Mouse (Mus musculus) midbrain, embryonic 15.5 days (tissue): ENCODE results near the gene Trmt11. TPM values are rescaled to one million over a fixed set of nuclear protein-coding genes. Genes with fewer than 3 reads are reported as not detected.
A peak's percentile ranks its signal among the peaks of the same experiment; 100 is the strongest.
"Not testable (repeated sequence)": the region's sequence is repeated elsewhere in the genome, so short reads cannot be mapped to it uniquely, and the experiment has no call there.

Experiments
- ATAC-seq: fragments of 200-750 bp; cut with Nextera tagmentation; replicated peaks from 2 replicates; pipeline ENCODE4 v1.8.0; 2017; ENCODE audit warnings: moderate TSS enrichment
- H3K27ac ChIP-seq: fragments of 300-500 bp; sonication (generic); 2 replicates; pipeline ENCODE4 v1.5.1; 2015; ENCODE audit warnings: mild to moderate bottlenecking, inconsistent platforms
- H3K27me3 ChIP-seq: fragments of 300-500 bp; sonication (generic); replicated peaks from 2 replicates; pipeline ENCODE4 v1.6.1; 2015; ENCODE audit warnings: inconsistent platforms
- H3K36me3 ChIP-seq: fragments of 300-500 bp; sonication (generic); replicated peaks from 2 replicates; pipeline ENCODE4 v1.6.1; 2015; ENCODE audit warnings: inconsistent platforms
- H3K4me1 ChIP-seq: fragments of 300-500 bp; sonication (generic); 2 replicates; pipeline ENCODE4 v1.6.1; 2015; ENCODE audit warnings: inconsistent platforms
- H3K4me2 ChIP-seq: fragments of 300-500 bp; sonication (generic); 2 replicates; pipeline ENCODE4 v1.6.1; 2015; ENCODE audit warnings: inconsistent platforms, mild to moderate bottlenecking, moderate library complexity
- H3K4me3 ChIP-seq: fragments of 300-500 bp; sonication (generic); 2 replicates; pipeline ENCODE4 v1.5.1; 2015; ENCODE audit warnings: mild to moderate bottlenecking, inconsistent platforms
- H3K9ac ChIP-seq: fragments of 300-500 bp; sonication (generic); 2 replicates; pipeline ENCODE4 v1.6.1; 2015; ENCODE audit warnings: mild to moderate bottlenecking, inconsistent platforms
- H3K9me3 ChIP-seq: fragments of 300-500 bp; sonication (generic); 2 replicates; pipeline ENCODE4 v1.6.1; 2016; ENCODE audit warnings: inconsistent platforms
- WGBS: fragments of 180-500 bp; shearing (Covaris S2); methylation state at CpG from one replicate; pipeline ENCODE4 v1.1.7; 2015; ENCODE audit warnings: mixed read lengths; 5-methylcytosine and 5-hydroxymethylcytosine counted together
- polyA plus RNA-seq: library from polyadenylated mRNA; unstranded; fragments of >200 nt; fragmentation: Nextera tagmentation; extraction: Ambion mirVana; gene quantifications from 2 replicates; pipeline ENCODE4 v1.2.1, GENCODE M21; 2015

Trmt11 gene
- 20.5 and 23.4 TPM in 2 replicates for polyA plus RNA-seq

DNA sequence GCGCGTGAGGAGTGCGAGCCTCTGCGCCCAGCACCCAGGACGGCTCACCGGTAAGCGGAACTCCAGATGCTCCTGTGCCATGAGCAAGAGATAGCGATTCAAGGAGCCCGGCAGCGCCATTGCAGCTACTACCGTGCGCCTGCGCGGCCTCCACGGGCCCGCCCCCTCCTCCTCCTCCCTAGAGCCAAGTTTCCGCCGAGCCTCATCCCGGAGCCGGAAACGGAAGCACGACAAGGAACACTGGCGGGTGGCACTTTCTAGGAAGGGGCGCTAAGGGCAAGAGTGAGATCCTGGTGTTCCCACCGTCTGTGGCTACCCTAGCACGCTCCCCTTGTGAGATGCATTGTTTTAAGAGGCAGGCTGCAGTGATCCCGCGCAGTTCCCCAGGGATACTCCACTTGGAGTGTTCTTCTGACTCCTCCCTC is at the start of gene Trmt11:
TSS of gene Trmt11 (minus strand) at position 208 of the 425 bp plus-strand sequence.
- Histone ChIP-seq H3K27me3 (no peaks in the 10 kb centered on the region), H3K9ac (peak within 1 kb of the TSS; percentile 73), H3K4me3 (peak within 1 kb of the TSS; percentile 75), H3K27ac (peak within 1 kb of the TSS; percentile 85), H3K4me2 (peak within 1 kb of the TSS; percentile 63), H3K9me3 (no peaks in the 10 kb centered on the region), H3K36me3 (0 out of 2 replicates have a peak, but pooled peaks cover 2% of the 10 kb centered on the region), H3K4me1 (peaks cover 21% of the 10 kb centered on the region)
- under 1% methylated on average over 28 of the region's 28 CpGs for WGBS
- ATAC-seq: peak; percentile 98

DNA sequence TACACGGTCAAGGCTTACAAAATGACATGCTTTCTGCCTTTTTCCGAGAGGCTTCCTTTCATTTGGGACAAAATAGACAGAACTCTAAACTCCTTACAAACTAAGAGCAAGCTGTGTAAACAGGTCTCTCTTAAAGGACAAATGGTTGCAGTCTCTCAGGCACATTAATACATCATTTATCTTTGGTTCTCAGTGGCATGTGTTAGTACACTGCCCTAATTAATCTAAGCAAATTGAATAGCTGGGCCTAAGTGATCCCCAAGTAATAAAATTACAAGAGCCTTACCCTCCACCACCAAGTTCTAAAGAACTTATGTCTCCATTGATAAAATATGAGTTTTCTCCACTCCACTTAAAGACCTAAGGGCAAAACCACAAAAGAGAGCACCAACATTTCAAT is 47.1 kb upstream of the Trmt11 start:
- Histone ChIP-seq H3K9me3 (no peaks in the 10 kb centered on the region), H3K36me3 (peaks cover 17% of the 10 kb centered on the region; the same call in 1 of the 2 replicates), H3K9ac (no peak overlapping the region), H3K27me3 (no peaks in the 10 kb centered on the region), H3K4me1 (no peaks in the 10 kb centered on the region), H3K27ac (no peak overlapping the region), H3K4me3 (no peak overlapping the region), H3K4me2 (no peak overlapping the region)
- no peak for ATAC-seq
- 67% methylated on average over 2 of the region's 2 CpGs for WGBS

DNA sequence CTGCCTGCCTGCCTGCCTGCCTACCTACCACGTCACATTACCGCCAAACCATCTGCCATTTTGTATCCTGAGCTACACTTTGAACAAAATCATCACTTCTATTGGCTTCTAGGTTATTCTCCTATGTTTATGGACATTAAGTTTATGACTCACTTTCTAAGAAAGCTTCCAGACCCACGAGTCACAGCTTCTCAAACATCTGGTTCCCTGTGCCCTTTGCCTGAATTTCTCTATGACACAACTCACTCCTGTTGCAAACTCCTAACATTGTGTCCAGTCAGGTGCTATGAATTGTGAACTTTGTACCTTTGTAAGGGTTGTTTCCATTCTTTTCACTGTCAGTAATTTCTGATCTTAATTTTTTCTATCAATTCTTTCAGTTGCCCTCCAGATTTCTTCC is 37.7 kb upstream of the Trmt11 start:
- Histone ChIP-seq H3K27ac (no peak overlapping the region), H3K27me3 (no peaks in the 10 kb centered on the region), H3K4me3 (no peak overlapping the region), H3K4me2 (no peak overlapping the region), H3K36me3 (no peaks in the 10 kb centered on the region), H3K9me3 (no peaks in the 10 kb centered on the region), H3K9ac (no peak overlapping the region), H3K4me1 (no peaks in the 10 kb centered on the region)
- 82% methylated on average over 3 of the region's 3 CpGs for WGBS
- no peak for ATAC-seq

DNA sequence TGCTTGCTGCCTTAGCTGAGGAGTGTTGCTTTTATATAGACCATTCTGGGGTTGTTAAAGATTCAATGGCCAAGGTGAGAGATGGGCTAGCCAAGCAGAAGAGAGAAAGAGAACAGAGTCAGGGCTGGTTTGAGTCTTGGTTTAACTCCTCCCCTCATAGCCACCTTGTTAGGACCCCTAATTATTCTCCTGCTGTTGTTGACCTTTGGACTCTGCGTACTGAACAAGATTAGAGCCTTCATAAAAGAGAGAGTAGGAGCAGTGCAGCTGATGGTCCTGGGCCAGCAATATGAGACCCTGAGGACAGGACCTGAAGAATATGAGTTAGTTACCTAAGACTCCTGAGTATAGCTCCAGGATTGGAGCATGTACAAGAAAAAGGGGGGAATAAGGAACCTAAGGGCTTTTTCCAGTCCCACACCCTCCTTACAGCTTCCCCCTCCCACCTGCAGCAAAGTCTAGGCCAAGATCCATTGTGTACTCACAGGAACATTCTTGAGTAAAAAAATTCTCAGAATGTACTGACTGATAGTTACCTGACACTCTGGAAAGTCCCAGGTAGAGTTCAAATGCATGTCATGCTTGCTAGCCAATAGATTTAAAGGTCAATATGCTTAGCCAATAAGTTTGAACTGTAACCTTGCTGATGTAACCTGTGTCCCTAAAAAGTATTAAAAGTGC is 36.1 kb upstream of the Trmt11 start:
- H3K4me1 ChIP-seq, H3K9me3 ChIP-seq, H3K27ac ChIP-seq, H3K9ac ChIP-seq, ATAC-seq, H3K36me3 ChIP-seq, H3K4me2 ChIP-seq, H3K27me3 ChIP-seq, H3K4me3 ChIP-seq: not testable (repeated sequence)
- WGBS: 88% methylated on average over 1 of the region's 1 CpGs

- Histone ChIP-seq H3K4me3 (no peak overlapping the region), H3K27me3 (no peaks in the 10 kb centered on the region), H3K4me1 (no peaks in the 10 kb centered on the region), H3K27ac (no peak overlapping the region), H3K9ac (no peak overlapping the region), H3K9me3 (no peaks in the 10 kb centered on the region), H3K4me2 (no peak overlapping the region), H3K36me3 (no peaks in the 10 kb centered on the region)
- ATAC-seq: no peak
- WGBS: 100% methylated on average over 1 of the region's 1 CpGs
These were observed 32.2 kb upstream of the Trmt11 start for GRCm38 (mm10) chr10:30632718-30633117.

GRCm38 (mm10) chr10:30629977-30630376 is 29.4 kb upstream of the Trmt11 start:
- Histone ChIP-seq H3K4me2 (no peak overlapping the region), H3K4me1 (no peaks in the 10 kb centered on the region), H3K9ac (no peak overlapping the region), H3K27ac (no peak overlapping the region), H3K9me3 (no peaks in the 10 kb centered on the region), H3K36me3 (no peaks in the 10 kb centered on the region), H3K27me3 (no peaks in the 10 kb centered on the region), H3K4me3 (no peak overlapping the region)
- ATAC-seq: no peak

DNA sequence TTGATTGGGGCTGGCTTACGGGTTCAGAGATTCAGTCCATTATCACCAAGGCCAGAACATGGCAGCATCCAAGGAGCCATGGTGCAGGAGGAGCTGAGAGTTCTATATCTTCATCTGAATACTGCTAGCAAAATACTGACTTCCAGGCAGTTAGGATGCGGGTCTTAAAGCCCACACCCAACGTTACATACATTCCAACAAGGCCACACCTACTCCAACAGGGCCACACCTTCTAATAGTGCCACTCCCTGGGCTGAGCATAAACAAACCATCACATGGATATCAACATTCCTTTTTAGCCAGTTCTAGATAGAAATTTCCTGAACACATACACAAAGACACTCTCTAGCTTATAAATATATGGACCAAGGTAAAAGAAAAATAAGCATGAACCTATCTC is 29.0 kb upstream of the Trmt11 start, which contains the start of gene Hint3:
TSS of gene Hint3 (minus strand) at position 120 of the 400 bp plus-strand sequence.
- ATAC-seq: no peak
- no peak within 1 kb of the TSS for H3K9ac ChIP-seq
- no peak within 1 kb of the TSS for H3K27ac ChIP-seq
- no peaks in the 10 kb centered on the region for H3K27me3 ChIP-seq
- no peaks in the 10 kb centered on the region for H3K9me3 ChIP-seq
- H3K36me3 ChIP-seq: no peaks in the 10 kb centered on the region
- H3K4me3 ChIP-seq: no peak within 1 kb of the TSS
- H3K4me1 ChIP-seq: no peaks in the 10 kb centered on the region
- 88% methylated on average over 3 of the region's 3 CpGs for WGBS
- no peak within 1 kb of the TSS for H3K4me2 ChIP-seq

DNA sequence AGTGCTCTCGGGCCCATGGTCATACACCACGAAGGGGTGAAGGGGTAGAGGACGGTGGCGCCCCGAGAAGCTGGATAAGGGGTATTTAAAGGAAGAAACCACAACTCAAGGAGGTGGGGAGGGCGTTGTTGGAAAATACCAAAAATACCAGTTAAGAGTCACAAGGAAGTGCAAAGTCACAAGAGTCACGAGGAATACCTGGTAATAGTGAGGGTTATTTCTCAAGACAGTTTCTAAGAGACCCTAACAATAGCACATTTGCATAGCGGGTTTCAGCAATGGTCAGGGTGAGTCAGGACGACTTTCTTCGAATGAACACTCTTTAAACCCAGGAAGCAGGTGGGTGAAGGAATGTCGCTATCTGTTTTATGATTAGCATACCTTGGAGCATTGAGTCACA is 27.9 kb upstream of the Trmt11 start:
- H3K9me3 ChIP-seq, ATAC-seq, H3K4me2 ChIP-seq, H3K9ac ChIP-seq, H3K27ac ChIP-seq, H3K4me3 ChIP-seq, H3K4me1 ChIP-seq, H3K36me3 ChIP-seq, H3K27me3 ChIP-seq: not testable (repeated sequence)
- 91% methylated on average over 11 of the region's 11 CpGs for WGBS

DNA sequence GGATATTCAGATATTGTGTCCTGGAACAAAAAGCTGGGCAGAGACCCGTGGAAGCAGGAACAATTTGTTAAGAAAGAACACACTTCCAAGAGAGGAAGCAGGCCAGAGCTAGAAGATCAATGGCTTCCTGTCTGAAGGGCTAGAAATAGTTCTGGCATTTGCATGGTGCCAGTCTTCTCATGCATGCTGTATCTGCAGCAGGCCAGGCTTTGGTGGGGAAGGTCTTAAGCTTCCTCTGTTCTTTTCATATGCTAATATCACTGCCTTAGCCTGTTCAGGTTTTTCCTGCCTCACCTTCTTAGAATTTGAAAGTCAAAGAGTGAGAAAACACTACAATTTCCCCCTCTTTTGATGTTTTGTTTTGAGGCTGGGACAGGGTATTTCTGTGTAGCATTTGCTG is 27.0 kb upstream of the Trmt11 start:
- H3K4me2 ChIP-seq: no peak overlapping the region
- H3K4me3 ChIP-seq: no peak overlapping the region
- H3K36me3 ChIP-seq: no peaks in the 10 kb centered on the region
- 29% methylated on average over 1 of the region's 1 CpGs for WGBS
- no peaks in the 10 kb centered on the region for H3K4me1 ChIP-seq
- ATAC-seq: no peak
- no peak overlapping the region for H3K9ac ChIP-seq
- H3K27ac ChIP-seq: no peak overlapping the region
- no peaks in the 10 kb centered on the region for H3K27me3 ChIP-seq
- no peaks in the 10 kb centered on the region for H3K9me3 ChIP-seq

DNA sequence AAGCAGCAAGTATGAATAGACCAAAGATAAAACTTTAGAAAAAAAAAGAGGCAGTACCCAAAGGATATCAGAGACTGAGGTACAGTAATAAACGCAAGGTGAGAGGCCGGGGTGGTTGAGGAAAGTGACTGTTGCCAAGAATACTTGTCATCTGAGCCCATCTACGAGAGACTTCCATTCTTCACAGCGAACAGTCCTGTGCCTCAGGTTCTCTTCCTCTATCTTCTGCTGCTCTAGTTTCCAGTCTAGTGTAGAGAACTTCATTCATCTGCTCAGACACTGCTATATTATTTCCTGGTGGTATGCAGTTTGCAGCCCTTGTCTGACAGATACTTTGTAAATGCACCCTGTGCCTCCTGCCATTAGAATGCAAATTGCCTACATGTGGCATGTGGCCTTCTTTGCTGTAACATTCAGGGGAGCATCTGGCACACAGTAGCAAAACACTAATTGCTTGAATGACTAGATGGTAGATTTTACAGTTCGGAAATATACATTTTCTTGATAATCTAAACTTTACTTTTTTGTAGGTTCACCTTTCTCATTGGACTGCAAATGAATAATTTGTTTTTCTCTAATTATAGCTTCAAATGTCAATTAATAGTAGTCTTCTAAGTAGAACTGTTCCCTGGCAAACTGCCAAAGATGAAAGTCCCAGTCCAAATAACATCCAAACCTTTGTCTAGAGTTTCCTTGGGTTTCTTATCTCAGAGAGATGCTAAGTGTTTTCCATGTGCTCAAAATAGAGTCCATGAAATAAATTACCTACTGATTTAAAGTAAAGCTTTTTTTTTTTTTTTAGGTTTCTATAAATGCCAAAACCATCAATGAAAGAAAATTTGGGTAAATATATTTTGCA is 23.8 kb upstream of the Trmt11 start:
- 67% methylated on average over 5 of the region's 5 CpGs for WGBS
- Histone ChIP-seq H3K4me2 (no peak overlapping the region), H3K4me1 (no peaks in the 10 kb centered on the region), H3K27ac (no peak overlapping the region), H3K4me3 (no peak overlapping the region), H3K36me3 (no peaks in the 10 kb centered on the region), H3K9me3 (no peaks in the 10 kb centered on the region), H3K9ac (no peak overlapping the region), H3K27me3 (no peaks in the 10 kb centered on the region; the same call in 1 of the 2 replicates)
- ATAC-seq: no peak

- no peak overlapping the region for H3K4me3 ChIP-seq
- peaks cover 3% of the 10 kb centered on the region; the same call in 1 of the 2 replicates for H3K4me1 ChIP-seq
- no peaks in the 10 kb centered on the region; the same call in 1 of the 2 replicates for H3K27me3 ChIP-seq
- H3K9ac ChIP-seq: no peak overlapping the region
- no peaks in the 10 kb centered on the region for H3K36me3 ChIP-seq
- H3K27ac ChIP-seq: no peak overlapping the region
- ATAC-seq: no peak
- no peaks in the 10 kb centered on the region for H3K9me3 ChIP-seq
- no peak overlapping the region for H3K4me2 ChIP-seq
These were observed 22.4 kb upstream of the Trmt11 start for GRCm38 (mm10) chr10:30622928-30623327.

- Histone ChIP-seq H3K27me3 (no peaks in the 10 kb centered on the region; the same call in 1 of the 2 replicates), H3K27ac (peak overlapping the region; percentile 96), H3K4me3 (peak overlapping the region; percentile 87), H3K4me1 (peaks cover 6% of the 10 kb centered on the region), H3K9ac (peak overlapping the region; percentile 78; the same call in 1 of the 2 replicates), H3K9me3 (no peaks in the 10 kb centered on the region), H3K36me3 (no peaks in the 10 kb centered on the region), H3K4me2 (peak overlapping the region; percentile 70)
- 39% methylated on average over 3 of the region's 3 CpGs for WGBS
- no peak for ATAC-seq
These were observed 18.3 kb upstream of the Trmt11 start for GRCm38 (mm10) chr10:30618918-30619210.
